Mouse (Mus musculus): ENCODE measurements at regions not wholly inside any gene's neighbourhood (a gene's known extent, or its start where the extent isn't known, plus 50 kb on each side); places are given as distances from the start of the nearest gene placed in this dataset.

- DNase-seq: no peak
These were observed 152.8 kb upstream of the Foxd3 start for GRCm38 (mm10) chr4:99503221-99503744.

- DNase-seq: no peak
These were observed 144.1 kb upstream of the Foxd3 start for GRCm38 (mm10) chr4:99511993-99512392.

GRCm38 (mm10) chr4:99516883-99517282 lies 139.2 kb upstream of the Foxd3 start:
- no peak for DNase-seq

GRCm38 (mm10) chr4:99527441-99527840 lies 128.7 kb upstream of the Foxd3 start:
- DNase-seq: no peak

GRCm38 (mm10) chr4:99544014-99544413 lies 112.1 kb upstream of the Foxd3 start:
- no peak for DNase-seq

GRCm38 (mm10) chr4:99545742-99546141 lies 110.4 kb upstream of the Foxd3 start:
- DNase-seq: no peak

- no peak for DNase-seq
These were observed 98.1 kb upstream of the Foxd3 start for GRCm38 (mm10) chr4:99557963-99558362.

GRCm38 (mm10) chr4:99560604-99561003 lies 95.5 kb upstream of the Foxd3 start:
- no peak for DNase-seq

GRCm38 (mm10) chr4:99561506-99561937 lies 94.6 kb upstream of the Foxd3 start:
- DNase-seq: peak; percentile 8 to 26

GRCm38 (mm10) chr4:99565401-99565800 lies 90.7 kb upstream of the Foxd3 start:
- no peak for DNase-seq

- DNase-seq: peak; percentile 55 to 63
These were observed 83.1 kb upstream of the Foxd3 start for GRCm38 (mm10) chr4:99572841-99573642.

GRCm38 (mm10) chr4:99574021-99574531 lies 82.0 kb upstream of the Foxd3 start:
- DNase-seq: no peak

- DNase-seq: no peak
These were observed 81.1 kb upstream of the Foxd3 start for GRCm38 (mm10) chr4:99574984-99575383.

- DNase-seq: no peak
These were observed 58.3 kb upstream of the Foxd3 start for GRCm38 (mm10) chr4:99597781-99598180.

GRCm38 (mm10) chr4:99600741-99601140 lies 55.4 kb upstream of the Foxd3 start:
- DNase-seq: no peak

- DNase-seq: no peak
These were observed 54.6 kb upstream of the Foxd3 start for GRCm38 (mm10) chr4:99601463-99601862.
